Mouse (Mus musculus) heart, adult 2 months (tissue): ENCODE measurements at regions not wholly inside any gene's neighbourhood (a gene's known extent, or its start where the extent isn't known, plus 50 kb on each side); places are given as distances from the start of the nearest gene placed in this dataset.

Source experiments
- DNase-seq, 2 experiments: peaks; one replicate each; pipeline ENCODE4 v3.0.0; 2021
- H3K27ac ChIP-seq: fragments of 200-600 bp; 2 replicates; pipeline ENCODE4 v1.8.1; 2022
- H3K27me3 ChIP-seq: fragments of 200-500 bp; 2 replicates; pipeline ENCODE4 v1.6.1; 2012; ENCODE audit warnings: mild to moderate bottlenecking, low read length, inconsistent platforms, mixed read lengths; ENCODE audit not compliant: control insufficient read depth, insufficient read depth
- H3K36me3 ChIP-seq: fragments of 200-500 bp; 2 replicates; pipeline ENCODE4 v1.6.1; 2012; ENCODE audit warnings: low read length, inconsistent platforms; ENCODE audit not compliant: control insufficient read depth, insufficient read depth
- H3K4me1 ChIP-seq: fragments of 200-500 bp; 2 replicates; pipeline ENCODE4 v1.6.1; 2011; ENCODE audit warnings: low read length; ENCODE audit not compliant: control insufficient read depth, insufficient read depth
- H3K4me3 ChIP-seq: fragments of 200-600 bp; 2 replicates; pipeline ENCODE4 v1.8.1; 2022
- H3K79me2 ChIP-seq: fragments of 200-500 bp; replicated peaks from 2 replicates; pipeline ENCODE4 v1.6.1; 2012; ENCODE audit warnings: mild to moderate bottlenecking, inconsistent platforms, low read length, moderate library complexity, mixed read lengths; ENCODE audit not compliant: control insufficient read depth, insufficient read depth
- H3K9ac ChIP-seq: fragments of 200-500 bp; 2 replicates; pipeline ENCODE4 v1.6.1; 2012; ENCODE audit warnings: low read depth, mild to moderate bottlenecking, control low read depth, inconsistent platforms, low read length, mixed read lengths
- CTCF ChIP-seq: fragments of 200-600 bp; IDR thresholded peaks from 2 replicates; pipeline ENCODE4 v1.8.1; 2022; ENCODE audit warnings: antibody characterized with exemption, mild to moderate bottlenecking, moderate library complexity
- EP300 ChIP-seq: fragments of 200-500 bp; IDR thresholded peaks from 2 replicates; pipeline ENCODE4 v1.6.1; 2011; ENCODE audit warnings: low read depth, low read length, control low read depth; ENCODE audit not compliant: insufficient read depth
- POLR2A ChIP-seq: fragments of 200-500 bp; IDR thresholded peaks from 2 replicates; pipeline ENCODE4 v1.6.1; 2011; ENCODE audit warnings: mild to moderate bottlenecking, low read depth, low read length, control low read depth; ENCODE audit not compliant: insufficient read depth
- WGBS: fragments of 180-500 bp; shearing (Covaris S2); methylation state at CpG from one replicate; pipeline ENCODE4 v1.1.7; 2018; 5-methylcytosine and 5-hydroxymethylcytosine counted together
- intact Hi-C: fragments of 180-260 bp; cut with DNase I; formaldehyde crosslinking; loops from one replicate; pipeline ENCODE4 v1.15.1; 2025

GRCm38 (mm10) chr7:124549038-124549437 is 566.4 kb downstream of the Hs3st4 start:
- no peak for TF ChIP-seq CTCF
- WGBS, result 83% methylated on average over 1 of the region's 1 CpGs
- Histone ChIP-seq H3K27me3 (no peaks in the 10 kb centered on the region), H3K4me1 (no peaks in the 10 kb centered on the region), H3K36me3 (no peaks in the 10 kb centered on the region), H3K9ac (no peak overlapping the region), H3K79me2 (no peaks in the 10 kb centered on the region), H3K4me3 (no peak overlapping the region), H3K27ac (no peak overlapping the region)
- DNase-seq, result no peak
- intact Hi-C loops, result no loop called here

DNA sequence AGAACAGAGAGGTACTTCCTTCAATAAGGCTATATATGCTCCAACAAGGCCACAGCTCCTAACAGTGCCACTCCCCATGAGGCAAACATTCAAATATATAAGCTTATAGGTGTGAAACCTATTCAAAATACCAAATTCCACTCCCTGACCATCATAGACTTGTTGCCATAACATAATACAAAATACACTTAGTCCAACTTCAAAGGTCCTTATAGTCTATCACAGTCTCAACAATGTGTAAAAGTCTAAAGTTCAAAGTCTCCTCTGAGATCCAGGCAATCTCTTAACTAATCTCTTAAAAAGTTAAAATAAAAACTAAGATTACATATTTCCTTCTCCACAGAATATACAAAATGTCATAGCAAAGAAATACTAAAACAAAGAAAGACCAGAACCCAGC is 574.5 kb downstream of the Hs3st4 start:
- Histone ChIP-seq H3K27ac (no peak overlapping the region), H3K27me3 (no peaks in the 10 kb centered on the region), H3K36me3 (no peaks in the 10 kb centered on the region), H3K4me1 (no peaks in the 10 kb centered on the region), H3K9ac (no peak overlapping the region), H3K79me2 (no peaks in the 10 kb centered on the region), H3K4me3 (no peak overlapping the region)
- TF ChIP-seq POLR2A (no peak), EP300 (no peak), CTCF (no peak)
- intact Hi-C loops, result no loop called here
- no peak for DNase-seq

GRCm38 (mm10) chr7:124570804-124571203 is 588.1 kb downstream of the Hs3st4 start:
- TF ChIP-seq CTCF (no peak), EP300 (no peak), POLR2A (no peak)
- intact Hi-C loops, result no loop called here

GRCm38 (mm10) chr7:124573666-124574065 is 591.0 kb downstream of the Hs3st4 start:
- H3K27ac ChIP-seq, result no peak overlapping the region
- H3K27me3 ChIP-seq, result no peaks in the 10 kb centered on the region
- TF ChIP-seq CTCF (no peak), EP300 (no peak), POLR2A (no peak)
- H3K9ac ChIP-seq, result no peak overlapping the region
- intact Hi-C loops, result no loop called here
- 61% methylated on average over 5 of the region's 5 CpGs for WGBS
- H3K4me1 ChIP-seq, result no peaks in the 10 kb centered on the region; the same call in 1 of the 2 replicates
- no peak overlapping the region for H3K4me3 ChIP-seq
- no peaks in the 10 kb centered on the region for H3K36me3 ChIP-seq
- no peak for DNase-seq
- no peaks in the 10 kb centered on the region for H3K79me2 ChIP-seq

More at GRCm38 (mm10) chr7:124570804-124571203, 588.1 kb downstream of the Hs3st4 start:
- Histone ChIP-seq H3K27me3 (no peaks in the 10 kb centered on the region), H3K4me3 (no peak overlapping the region), H3K9ac (no peak overlapping the region), H3K27ac (no peak overlapping the region), H3K4me1 (no peaks in the 10 kb centered on the region; the same call in 1 of the 2 replicates), H3K36me3 (no peaks in the 10 kb centered on the region), H3K79me2 (no peaks in the 10 kb centered on the region)
- no peak for DNase-seq

GRCm38 (mm10) chr7:124581342-124581741 is 598.7 kb downstream of the Hs3st4 start:
- Histone ChIP-seq H3K4me1 (no peaks in the 10 kb centered on the region), H3K4me3 (no peak overlapping the region), H3K79me2 (no peaks in the 10 kb centered on the region), H3K9ac (no peak overlapping the region), H3K27me3 (no peaks in the 10 kb centered on the region), H3K36me3 (no peaks in the 10 kb centered on the region), H3K27ac (no peak overlapping the region)
- DNase-seq, result no peak
- intact Hi-C loops, result no loop called here
- 35% methylated on average over 2 of the region's 2 CpGs for WGBS
- TF ChIP-seq CTCF, result no peak
- no peak for TF ChIP-seq EP300
- no peak for TF ChIP-seq POLR2A

DNA sequence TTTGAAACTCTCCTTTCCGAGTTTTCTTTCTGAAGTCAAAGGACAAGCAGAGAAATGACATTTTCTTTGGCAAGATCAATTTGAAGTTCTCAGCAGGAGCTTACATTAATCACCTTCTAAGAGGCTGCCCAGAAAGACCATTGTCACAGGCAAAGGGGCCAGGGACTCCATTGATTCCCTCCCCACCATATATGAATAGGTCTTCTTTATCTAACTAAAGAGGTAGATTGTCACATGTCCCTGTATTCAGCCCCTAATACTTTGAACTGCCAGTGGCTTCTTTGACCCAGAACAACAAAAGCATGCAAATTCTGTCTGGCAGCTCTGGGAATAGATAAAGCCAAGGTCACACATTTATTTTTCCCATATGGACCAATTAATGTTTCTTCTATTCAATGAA is 602.6 kb downstream of the Hs3st4 start:
- Histone ChIP-seq H3K9ac (no peak overlapping the region), H3K27me3 (no peaks in the 10 kb centered on the region), H3K36me3 (no peaks in the 10 kb centered on the region), H3K27ac (no peak overlapping the region), H3K4me3 (no peak overlapping the region), H3K79me2 (no peaks in the 10 kb centered on the region), H3K4me1 (no peaks in the 10 kb centered on the region)
- no peak for TF ChIP-seq EP300
- TF ChIP-seq CTCF, result no peak
- no peak for TF ChIP-seq POLR2A
- WGBS, result 56% methylated on average over 1 of the region's 1 CpGs
- intact Hi-C loops, result no loop called here
- no peak for DNase-seq

DNA sequence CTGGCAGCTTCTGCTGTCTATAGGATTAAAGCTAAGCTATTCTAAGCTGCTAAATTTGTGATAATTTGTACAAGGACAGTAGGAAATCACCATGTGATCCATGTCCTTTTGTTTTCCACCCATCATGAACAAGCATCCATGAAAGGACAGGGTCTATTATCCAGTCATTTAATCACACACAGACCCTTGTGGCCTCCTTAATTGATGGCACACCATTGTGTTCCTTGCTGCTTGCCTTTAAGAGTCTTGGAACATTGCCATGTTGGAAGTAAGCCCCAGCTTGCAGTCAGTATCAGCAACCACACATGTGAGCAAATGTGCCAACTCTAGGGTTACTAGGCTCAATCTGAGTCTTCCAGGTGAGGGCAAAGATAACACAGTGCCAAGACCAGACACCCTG is 608.7 kb downstream of the Hs3st4 start:
- Histone ChIP-seq H3K36me3 (no peaks in the 10 kb centered on the region), H3K79me2 (no peaks in the 10 kb centered on the region), H3K9ac (no peak overlapping the region), H3K4me1 (no peaks in the 10 kb centered on the region), H3K27ac (no peak overlapping the region), H3K27me3 (no peaks in the 10 kb centered on the region), H3K4me3 (no peak overlapping the region)
- intact Hi-C loops, result no loop called here
- TF ChIP-seq POLR2A (no peak), EP300 (no peak), CTCF (no peak)
- DNase-seq, result no peak
